Mouse (Mus musculus) neural tube, embryonic 12.5 days (tissue): Measurements from ENCODE around the gene Lrrc49. TPM values are rescaled to one million over a fixed set of nuclear protein-coding genes. Genes with fewer than 3 reads are reported as not detected.
A peak's percentile ranks its signal among the peaks of the same experiment; 100 is the strongest.

ENCODE experiments used
- ATAC-seq: fragments of 200-750 bp; cut with Nextera tagmentation; 2 replicates; pipeline ENCODE4 v1.8.0; 2017; ENCODE audit warnings: low read depth, mild to moderate bottlenecking, moderate TSS enrichment, moderate library complexity; ENCODE audit not compliant: low FRiP score
- H3K27ac ChIP-seq: fragments of 300-500 bp; sonication (generic); 2 replicates; pipeline ENCODE4 v1.5.1; 2016
- H3K27me3 ChIP-seq: fragments of 300-500 bp; sonication (generic); replicated peaks from 2 replicates; pipeline ENCODE4 v1.6.1; 2016; ENCODE audit warnings: mild to moderate bottlenecking
- H3K36me3 ChIP-seq: fragments of 300-500 bp; sonication (generic); 2 replicates; pipeline ENCODE4 v1.6.1; 2016; ENCODE audit warnings: mild to moderate bottlenecking
- H3K4me1 ChIP-seq: fragments of 300-500 bp; sonication (generic); 2 replicates; pipeline ENCODE4 v1.6.1; 2016
- H3K4me2 ChIP-seq: fragments of 300-500 bp; sonication (generic); replicated peaks from 2 replicates; pipeline ENCODE4 v1.6.1; 2016; ENCODE audit warnings: mild to moderate bottlenecking
- H3K4me3 ChIP-seq: fragments of 300-500 bp; sonication (generic); 2 replicates; pipeline ENCODE4 v1.5.1; 2016
- H3K9ac ChIP-seq: fragments of 300-500 bp; sonication (generic); 2 replicates; pipeline ENCODE4 v1.6.1; 2016; ENCODE audit warnings: mild to moderate bottlenecking
- H3K9me3 ChIP-seq: fragments of 300-500 bp; sonication (generic); 2 replicates; pipeline ENCODE4 v1.6.1; 2016; ENCODE audit warnings: mild to moderate bottlenecking
- WGBS: fragments of 180-500 bp; shearing (Covaris S2); methylation state at CpG from one replicate; pipeline ENCODE4 v1.1.7; 2016; 5-methylcytosine and 5-hydroxymethylcytosine counted together
- polyA plus RNA-seq: library from polyadenylated mRNA; unstranded; fragments of >200 nt; fragmentation: Nextera tagmentation; extraction: Ambion mirVana; gene quantifications from 2 replicates; pipeline ENCODE4 v1.2.1, GENCODE M21; 2016

Lrrc49 gene
- polyA plus RNA-seq, 1 experiment from 2014 or later: 59.4 TPM

DNA sequence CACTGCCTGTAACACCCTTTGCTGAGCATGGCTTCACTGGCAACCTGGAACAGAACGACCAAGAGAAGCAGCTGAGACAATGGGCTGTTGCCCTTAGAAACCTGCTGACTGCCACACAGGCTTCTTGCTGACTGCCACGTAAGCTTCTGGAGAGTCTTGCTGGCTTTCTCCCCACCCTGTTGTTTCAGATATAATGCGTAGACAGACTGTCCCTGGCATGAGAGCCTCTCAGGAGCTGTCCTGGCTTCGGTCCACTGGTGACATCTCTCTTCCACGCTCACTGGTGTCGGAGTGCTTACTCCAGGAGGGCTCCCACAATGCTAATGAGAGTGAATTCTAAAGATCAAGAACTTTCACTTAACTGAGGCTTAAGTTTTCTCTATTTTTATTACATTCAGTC lies 19.1 kb downstream of the Lrrc49 start:
- no peak overlapping the region for H3K9ac ChIP-seq
- H3K27me3 ChIP-seq: no peaks in the 10 kb centered on the region
- H3K36me3 ChIP-seq: peaks cover 68% of the 10 kb centered on the region
- no peaks in the 10 kb centered on the region for H3K9me3 ChIP-seq
- WGBS: 89% methylated on average over 6 of the region's 6 CpGs
- no peak for ATAC-seq
- no peak overlapping the region for H3K4me2 ChIP-seq
- H3K4me3 ChIP-seq: no peak overlapping the region
- no peak overlapping the region for H3K27ac ChIP-seq
- H3K4me1 ChIP-seq: no peaks in the 10 kb centered on the region

GRCm38 (mm10) chr9:60665535-60665934 lies 22.4 kb downstream of the Lrrc49 start:
- no peaks in the 10 kb centered on the region for H3K4me1 ChIP-seq
- no peak overlapping the region for H3K4me3 ChIP-seq
- no peak overlapping the region for H3K9ac ChIP-seq
- no peak overlapping the region for H3K4me2 ChIP-seq
- no peaks in the 10 kb centered on the region for H3K27me3 ChIP-seq
- 93% methylated on average over 3 of the region's 3 CpGs for WGBS
- H3K9me3 ChIP-seq: no peaks in the 10 kb centered on the region
- H3K27ac ChIP-seq: no peak overlapping the region
- peaks cover 50% of the 10 kb centered on the region for H3K36me3 ChIP-seq
- no peak for ATAC-seq

- H3K4me2 ChIP-seq: no peak overlapping the region
- no peaks in the 10 kb centered on the region for H3K27me3 ChIP-seq
- ATAC-seq: no peak
- WGBS: 91% methylated on average over 5 of the region's 5 CpGs
- no peaks in the 10 kb centered on the region for H3K4me1 ChIP-seq
- no peak overlapping the region for H3K27ac ChIP-seq
- peaks cover 47% of the 10 kb centered on the region for H3K36me3 ChIP-seq
- no peak overlapping the region for H3K4me3 ChIP-seq
- H3K9ac ChIP-seq: no peak overlapping the region
- H3K9me3 ChIP-seq: no peaks in the 10 kb centered on the region
Observed at GRCm38 (mm10) chr9:60664866-60665265, 23.1 kb downstream of the Lrrc49 start.

- no peaks in the 10 kb centered on the region for H3K27me3 ChIP-seq
- WGBS: 97% methylated on average over 12 of the region's 12 CpGs
- no peaks in the 10 kb centered on the region for H3K4me1 ChIP-seq
- H3K27ac ChIP-seq: no peak overlapping the region
- no peak overlapping the region for H3K4me3 ChIP-seq
- no peaks in the 10 kb centered on the region for H3K9me3 ChIP-seq
- peaks cover 44% of the 10 kb centered on the region for H3K36me3 ChIP-seq
- H3K4me2 ChIP-seq: no peak overlapping the region
- H3K9ac ChIP-seq: no peak overlapping the region
- no peak for ATAC-seq
Observed at GRCm38 (mm10) chr9:60664385-60664784, 23.6 kb downstream of the Lrrc49 start.

DNA sequence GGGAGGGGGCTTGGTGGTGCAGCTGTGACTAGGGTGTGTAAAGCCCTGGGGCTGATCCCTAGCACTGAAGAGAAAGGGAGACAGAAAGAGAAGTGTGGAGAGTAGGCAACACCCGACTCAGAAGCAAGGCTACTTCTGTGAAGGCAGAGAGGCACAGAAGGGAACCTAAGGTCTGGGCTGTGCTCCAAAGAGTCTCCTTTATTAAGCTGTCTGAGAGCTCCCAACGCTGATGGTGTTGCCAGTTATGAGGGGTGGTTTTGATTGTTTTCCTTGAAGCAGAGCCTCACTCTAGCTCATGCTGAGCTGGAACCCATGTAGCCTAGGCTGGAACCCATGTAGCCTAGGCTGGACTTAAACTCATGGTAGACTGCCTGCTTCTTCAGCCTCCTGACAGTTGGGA lies 25.0 kb downstream of the Lrrc49 start:
- WGBS: 85% methylated on average over 2 of the region's 2 CpGs
- ATAC-seq: no peak
- no peaks in the 10 kb centered on the region for H3K27me3 ChIP-seq

DNA sequence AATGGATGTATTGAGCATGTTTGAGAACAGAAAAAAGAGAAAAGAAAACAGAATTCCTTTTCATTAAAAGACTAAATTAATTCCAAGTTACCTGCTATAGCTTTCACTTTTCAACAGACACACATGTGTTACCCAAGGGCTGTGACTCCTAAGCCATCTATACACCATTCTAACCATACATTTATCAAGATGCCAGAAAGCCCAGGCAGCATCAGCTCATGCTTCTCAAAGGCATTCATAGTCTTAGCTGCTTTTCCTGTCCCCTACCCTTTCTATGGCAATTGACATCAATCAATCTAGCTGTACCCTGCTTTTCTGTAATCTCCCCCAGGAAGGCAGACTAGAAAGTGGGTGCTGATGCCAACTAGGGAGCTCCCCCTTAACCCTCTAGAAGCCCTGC lies 34.4 kb downstream of the Lrrc49 start:
- Histone ChIP-seq H3K27ac (no peak overlapping the region), H3K36me3 (no peaks in the 10 kb centered on the region), H3K27me3 (peaks cover 3% of the 10 kb centered on the region; the same call in 1 of the 2 replicates), H3K4me3 (no peak overlapping the region), H3K9ac (no peak overlapping the region), H3K4me2 (no peak overlapping the region), H3K4me1 (peaks cover 19% of the 10 kb centered on the region), H3K9me3 (no peaks in the 10 kb centered on the region)
- no peak for ATAC-seq

More for the DNA sequence above, 25.0 kb downstream of the Lrrc49 start:
- Histone ChIP-seq H3K9me3 (no peaks in the 10 kb centered on the region), H3K27ac (no peak overlapping the region), H3K4me1 (no peaks in the 10 kb centered on the region), H3K4me3 (no peak overlapping the region), H3K9ac (no peak overlapping the region), H3K36me3 (peaks cover 32% of the 10 kb centered on the region), H3K4me2 (no peak overlapping the region)

GRCm38 (mm10) chr9:60653137-60653536 lies 34.8 kb downstream of the Lrrc49 start:
- 88% methylated on average over 1 of the region's 1 CpGs for WGBS
- H3K9me3 ChIP-seq: no peaks in the 10 kb centered on the region
- no peak for ATAC-seq
- peaks cover 3% of the 10 kb centered on the region; the same call in 1 of the 2 replicates for H3K27me3 ChIP-seq
- H3K9ac ChIP-seq: no peak overlapping the region
- no peak overlapping the region for H3K4me2 ChIP-seq
- H3K36me3 ChIP-seq: no peaks in the 10 kb centered on the region
- no peak overlapping the region for H3K4me3 ChIP-seq
- no peak overlapping the region for H3K27ac ChIP-seq
- peaks cover 20% of the 10 kb centered on the region for H3K4me1 ChIP-seq

DNA sequence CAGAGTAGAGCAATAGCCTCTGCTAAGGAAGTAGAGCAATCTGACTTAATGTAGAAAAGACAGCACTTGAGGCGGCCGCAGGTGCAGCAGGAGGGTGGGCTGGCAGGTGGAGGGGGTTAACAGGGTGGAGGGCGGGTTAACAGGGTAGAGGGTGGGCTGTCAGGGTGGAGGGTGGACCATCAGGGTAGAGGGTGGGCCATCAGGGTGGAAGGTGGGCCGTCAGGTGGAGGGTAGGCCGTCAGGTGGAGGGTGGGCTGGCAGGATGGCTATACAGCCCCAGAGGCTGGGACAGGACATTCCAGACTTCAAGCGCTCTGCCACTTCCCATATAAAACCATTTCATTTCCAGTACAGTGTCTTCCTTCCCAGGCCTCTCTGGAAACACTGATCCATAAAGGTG lies 37.7 kb downstream of the Lrrc49 start:
- WGBS: 54% methylated on average over 6 of the region's 6 CpGs
- ATAC-seq: no peak

GRCm38 (mm10) chr9:60648981-60649975 lies 38.7 kb downstream of the Lrrc49 start:
- peak overlapping the region; percentile 14 for H3K4me2 ChIP-seq
- 19% methylated on average over 18 of the region's 18 CpGs for WGBS
- 0 out of 2 replicates have a peak, but pooled peaks have one; percentile 50 for ATAC-seq

More for the DNA sequence above, 37.7 kb downstream of the Lrrc49 start:
- Histone ChIP-seq H3K27me3 (peaks cover 3% of the 10 kb centered on the region; the same call in 1 of the 2 replicates), H3K9me3 (no peaks in the 10 kb centered on the region), H3K36me3 (no peaks in the 10 kb centered on the region), H3K4me1 (peaks cover 20% of the 10 kb centered on the region), H3K4me2 (no peak overlapping the region), H3K27ac (no peak overlapping the region), H3K4me3 (no peak overlapping the region), H3K9ac (peak overlapping the region; percentile 26; the same call in 1 of the 2 replicates)

DNA sequence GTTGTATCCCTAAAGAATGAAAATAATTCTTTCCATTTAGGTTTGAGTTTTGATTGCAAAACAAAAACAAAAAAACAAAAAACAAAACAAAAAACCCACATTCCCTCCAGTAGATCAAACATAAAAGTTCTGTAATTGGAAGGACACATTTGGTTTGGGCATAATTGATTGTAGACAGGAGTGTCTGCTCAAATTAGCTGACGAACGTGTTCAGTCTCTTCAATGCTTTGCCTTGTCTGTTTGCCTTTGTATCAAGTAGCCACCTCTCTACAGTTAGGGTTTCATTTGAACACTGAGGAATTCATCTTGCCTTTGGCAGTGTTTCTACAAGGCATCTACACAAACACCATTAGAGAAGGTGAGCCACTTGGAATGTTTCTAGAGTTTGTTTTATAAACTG lies 54.4 kb downstream of the Lrrc49 start:
- Histone ChIP-seq H3K4me3 (no peak overlapping the region), H3K9me3 (no peaks in the 10 kb centered on the region), H3K36me3 (no peaks in the 10 kb centered on the region; the same call in 1 of the 2 replicates), H3K4me2 (no peak overlapping the region), H3K27me3 (no peaks in the 10 kb centered on the region), H3K4me1 (no peaks in the 10 kb centered on the region), H3K27ac (no peak overlapping the region), H3K9ac (no peak overlapping the region)
- 85% methylated on average over 2 of the region's 2 CpGs for WGBS
- no peak for ATAC-seq

More at GRCm38 (mm10) chr9:60648981-60649975, 38.7 kb downstream of the Lrrc49 start:
- 0 out of 2 replicates have a peak, but pooled peaks cover 4% of the 10 kb centered on the region for H3K36me3 ChIP-seq
- H3K4me3 ChIP-seq: no peak overlapping the region
- peaks cover 20% of the 10 kb centered on the region for H3K4me1 ChIP-seq
- no peaks in the 10 kb centered on the region for H3K9me3 ChIP-seq
- H3K27ac ChIP-seq: no peak overlapping the region
- peak overlapping the region; percentile 40; the same call in 1 of the 2 replicates for H3K9ac ChIP-seq
- H3K27me3 ChIP-seq: peaks cover 3% of the 10 kb centered on the region; the same call in 1 of the 2 replicates

DNA sequence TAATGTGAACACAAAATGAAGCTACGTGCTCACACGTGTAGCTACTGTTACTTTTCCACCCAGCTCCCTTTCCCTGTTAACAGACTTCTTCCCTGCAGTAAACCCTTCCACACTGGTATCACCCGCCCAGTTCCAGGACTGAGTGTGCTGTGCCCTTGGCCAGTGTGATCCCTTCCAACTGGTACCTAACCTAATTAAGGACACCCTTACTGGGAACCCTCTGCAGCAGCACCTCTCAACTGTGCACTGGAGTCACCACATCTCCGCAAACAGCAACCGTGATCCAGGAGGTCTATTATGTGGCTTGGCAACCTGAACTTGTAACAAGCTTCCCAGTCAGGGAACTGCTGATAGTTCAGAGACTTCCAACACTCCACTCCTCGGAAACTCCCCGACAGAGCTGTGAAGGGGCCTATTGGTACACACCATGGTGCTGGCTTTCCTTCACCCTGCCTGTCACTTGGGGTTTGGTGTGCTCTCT lies 61.6 kb downstream of the Lrrc49 start:
- no peaks in the 10 kb centered on the region for H3K36me3 ChIP-seq
- 81% methylated on average over 7 of the region's 7 CpGs for WGBS
- H3K9ac ChIP-seq: no peak overlapping the region
- ATAC-seq: no peak
- H3K4me3 ChIP-seq: no peak overlapping the region
- no peak overlapping the region for H3K4me2 ChIP-seq
- no peaks in the 10 kb centered on the region for H3K27me3 ChIP-seq
- H3K4me1 ChIP-seq: peaks cover 10% of the 10 kb centered on the region; the same call in 1 of the 2 replicates
- no peaks in the 10 kb centered on the region for H3K9me3 ChIP-seq
- no peak overlapping the region for H3K27ac ChIP-seq

DNA sequence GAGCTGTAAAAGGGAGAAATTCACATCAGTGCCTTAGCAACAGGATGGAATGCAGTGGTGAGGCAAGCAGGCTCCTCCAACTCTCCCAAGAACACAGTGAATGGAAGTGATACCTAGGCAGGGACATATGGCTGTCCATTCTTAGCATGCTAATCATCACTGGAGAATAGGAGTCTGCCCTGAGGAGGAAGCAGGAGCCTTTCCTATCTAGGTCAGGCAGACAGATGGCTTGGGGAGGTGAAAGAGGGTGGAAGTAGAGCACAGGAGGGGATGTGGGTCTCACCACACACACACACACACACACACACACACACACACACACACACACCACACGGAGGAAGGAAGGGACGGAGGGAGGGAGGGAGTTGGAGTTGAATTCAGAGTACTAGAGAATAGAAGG lies 62.1 kb downstream of the Lrrc49 start:
- no peaks in the 10 kb centered on the region for H3K9me3 ChIP-seq
- WGBS: no CpG with 5 or more reads among the region's 2 CpGs
- no peak overlapping the region for H3K9ac ChIP-seq
- H3K4me3 ChIP-seq: no peak overlapping the region
- no peaks in the 10 kb centered on the region for H3K27me3 ChIP-seq
- H3K36me3 ChIP-seq: no peaks in the 10 kb centered on the region
- no peak for ATAC-seq
- H3K4me1 ChIP-seq: peaks cover 10% of the 10 kb centered on the region; the same call in 1 of the 2 replicates
- no peak overlapping the region for H3K4me2 ChIP-seq
- H3K27ac ChIP-seq: no peak overlapping the region
